Mouse (Mus musculus) gastrocnemius, adult 8-10 months (tissue): ENCODE measurements around the gene Guca2b. TPM values are rescaled to one million over a fixed set of nuclear protein-coding genes. Genes with fewer than 3 reads are reported as not detected.
"Not testable (repeated sequence)": the region's sequence is repeated elsewhere in the genome, so short reads cannot be mapped to it uniquely, and the experiment has no call there.

Source experiments
- DNase-seq, 2 experiments: peaks; one replicate each; pipeline ENCODE4 v3.0.0; 2022; ENCODE audit warnings: low spot score in 2 of 2
- total RNA-seq, 4 experiments: library from RNA; stranded (reverse); gene quantifications; 2 replicates each; pipeline ENCODE4 v1.2.4; 2022

The Guca2b gene
- total RNA-seq, 4 experiments from 2014 or later: not detected

DNA sequence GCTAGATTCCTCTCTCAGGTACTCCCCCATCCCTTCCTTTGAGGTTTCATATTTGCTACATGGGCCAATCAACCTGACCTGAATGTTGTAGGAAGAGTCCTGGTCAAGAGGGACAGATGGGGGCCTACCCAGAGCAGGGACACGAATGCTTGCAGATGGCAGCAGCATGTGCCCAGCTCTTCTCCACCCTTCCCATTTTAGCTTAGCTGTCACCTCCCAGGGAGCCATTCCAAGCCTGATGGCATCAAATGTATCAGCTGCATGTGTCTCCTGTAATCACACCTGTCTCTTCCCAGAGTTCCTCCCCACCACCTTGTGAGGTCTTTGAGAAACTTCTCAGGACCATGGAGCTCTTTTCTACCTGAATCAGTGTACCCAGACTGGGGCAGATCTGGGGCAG lies 1.7 kb downstream of the Guca2b start:
- DNase-seq: no peak

DNA sequence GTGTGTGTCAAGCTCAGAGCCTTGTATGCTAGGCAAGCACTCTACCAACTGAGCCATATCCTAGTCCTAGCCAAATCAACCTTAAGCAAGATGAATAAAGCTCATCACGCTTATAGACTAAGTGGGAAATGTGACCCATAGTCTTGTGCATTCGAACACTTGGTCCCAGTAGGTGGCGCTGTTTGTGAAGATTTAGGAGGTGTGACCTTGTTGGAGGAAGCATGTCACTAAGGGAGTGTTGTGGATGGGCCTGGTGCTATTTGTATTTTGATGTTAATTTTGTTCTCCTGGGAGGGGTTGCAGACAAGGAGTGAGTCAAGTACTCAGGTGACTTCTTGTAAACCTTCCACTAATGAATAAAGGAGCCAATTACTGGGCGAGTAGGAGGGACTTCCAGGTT lies 16.1 kb downstream of the Guca2b start:
- DNase-seq: no peak

DNA sequence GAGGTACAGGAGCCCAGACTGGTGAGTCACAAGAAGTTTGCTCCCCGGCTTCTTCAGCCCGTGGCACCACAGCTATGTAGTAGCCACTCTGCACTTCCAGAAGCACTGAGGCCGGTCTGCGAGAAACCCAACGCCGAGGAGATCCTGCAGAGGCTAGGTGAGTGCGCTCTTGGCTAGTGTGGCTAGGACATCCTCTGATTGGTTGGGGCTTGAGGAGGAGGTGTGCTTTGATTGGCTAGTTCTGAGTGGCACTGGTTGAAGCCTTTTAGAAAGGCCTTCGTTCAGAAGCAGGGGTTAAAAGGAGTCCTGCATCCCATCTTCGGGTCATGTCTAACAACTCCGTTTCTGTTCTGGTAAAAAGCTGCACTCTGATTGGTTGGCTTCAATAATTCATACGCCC lies 20.1 kb downstream of the Guca2b start:
- DNase-seq: no peak

DNA sequence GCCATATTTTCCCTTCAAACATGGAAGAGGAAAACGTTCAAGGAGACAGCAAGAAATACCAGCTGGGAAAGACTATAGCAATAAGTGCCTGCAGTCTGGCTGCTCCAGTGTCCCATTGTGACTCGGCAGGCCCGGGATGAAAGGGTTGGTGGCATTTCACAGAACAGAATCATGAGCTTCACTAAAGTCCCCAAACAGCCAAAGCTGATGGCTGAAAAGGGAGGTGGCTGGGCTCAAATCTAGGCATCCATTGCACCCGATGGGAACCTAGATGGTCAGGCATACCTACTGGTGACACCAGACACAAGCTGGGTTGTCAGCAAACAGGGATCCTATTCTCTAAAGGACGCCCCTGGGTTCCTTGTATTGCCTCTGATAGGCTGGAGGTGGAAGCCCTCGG lies 20.8 kb downstream of the Guca2b start:
- DNase-seq: no peak

DNA sequence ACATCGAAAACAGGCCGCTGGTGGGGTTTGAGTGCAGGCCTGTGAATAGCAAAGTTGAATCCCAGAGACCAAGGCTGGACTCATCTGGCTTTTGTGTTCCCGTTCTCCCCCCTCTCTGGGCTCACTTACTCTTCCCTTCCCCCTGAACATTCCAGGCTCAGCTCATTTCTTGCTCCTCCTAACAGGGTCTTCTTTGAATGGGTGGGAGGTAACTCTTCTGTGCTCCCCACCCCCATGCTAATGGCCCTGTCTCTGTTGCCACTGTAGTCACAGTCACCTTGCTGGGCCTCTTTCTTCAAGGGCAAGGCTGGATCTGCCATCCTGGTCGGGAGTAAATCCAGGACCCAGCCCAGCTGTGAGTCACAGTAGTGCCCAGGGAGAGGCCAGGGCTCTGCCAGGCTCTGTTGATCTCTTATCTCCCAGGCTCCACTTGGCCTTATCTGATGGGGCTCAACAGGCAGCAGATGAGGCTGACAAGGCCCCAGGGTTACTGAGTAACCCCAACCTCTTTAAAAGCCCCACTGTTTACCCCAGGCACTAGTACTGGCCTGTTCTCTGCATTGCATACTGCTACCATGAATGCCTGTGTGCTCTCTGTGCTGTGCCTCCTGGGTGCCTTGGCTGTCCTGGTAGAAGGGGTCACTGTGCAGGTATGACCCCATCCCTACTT lies 21.4 kb downstream of the Guca2b start, which contains the start of gene Guca2a:
Gene Guca2a (plus strand): TSS at position 529 of the 670 bp plus-strand sequence.
- no peak for DNase-seq

DNA sequence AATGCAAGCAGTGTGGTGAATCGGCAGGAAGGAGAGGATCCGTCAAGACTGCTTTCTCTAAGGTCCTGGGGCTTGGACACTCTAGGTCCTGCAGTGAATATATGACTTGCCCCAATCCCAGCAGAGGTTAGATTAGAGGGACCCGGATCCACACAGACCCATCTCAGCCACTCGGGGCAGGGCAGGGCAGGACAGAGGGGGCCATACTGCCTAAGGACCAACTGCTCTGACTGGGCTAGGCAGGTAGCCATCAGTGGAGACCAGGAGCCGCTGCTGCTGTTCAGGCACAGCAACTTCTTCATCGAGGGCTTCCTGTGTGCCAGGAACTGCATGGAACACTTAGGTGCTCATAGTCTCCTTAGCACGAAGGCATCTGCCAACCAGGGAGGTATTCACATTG lies 22.0 kb downstream of the Guca2b start:
- no peak for DNase-seq

DNA sequence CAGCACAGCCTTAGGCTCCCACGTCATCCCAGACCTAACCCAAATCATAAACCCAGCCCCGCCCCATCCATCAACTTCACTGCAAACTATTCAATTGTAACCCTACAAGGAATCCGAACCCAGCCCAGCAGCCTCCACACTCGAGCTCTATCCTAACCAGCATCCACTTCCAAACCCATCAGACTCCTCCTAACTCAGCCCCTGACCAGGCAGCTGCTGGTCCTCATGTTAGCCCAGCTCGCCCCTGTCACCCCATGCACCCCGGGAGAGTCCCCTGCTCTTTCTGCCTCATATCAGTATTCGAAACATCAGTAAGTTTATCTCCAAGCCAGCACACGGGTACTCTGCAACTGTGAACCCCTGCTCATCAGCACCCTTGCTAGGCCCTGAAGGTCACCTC lies 23.1 kb downstream of the Guca2b start:
- DNase-seq: no peak

DNA sequence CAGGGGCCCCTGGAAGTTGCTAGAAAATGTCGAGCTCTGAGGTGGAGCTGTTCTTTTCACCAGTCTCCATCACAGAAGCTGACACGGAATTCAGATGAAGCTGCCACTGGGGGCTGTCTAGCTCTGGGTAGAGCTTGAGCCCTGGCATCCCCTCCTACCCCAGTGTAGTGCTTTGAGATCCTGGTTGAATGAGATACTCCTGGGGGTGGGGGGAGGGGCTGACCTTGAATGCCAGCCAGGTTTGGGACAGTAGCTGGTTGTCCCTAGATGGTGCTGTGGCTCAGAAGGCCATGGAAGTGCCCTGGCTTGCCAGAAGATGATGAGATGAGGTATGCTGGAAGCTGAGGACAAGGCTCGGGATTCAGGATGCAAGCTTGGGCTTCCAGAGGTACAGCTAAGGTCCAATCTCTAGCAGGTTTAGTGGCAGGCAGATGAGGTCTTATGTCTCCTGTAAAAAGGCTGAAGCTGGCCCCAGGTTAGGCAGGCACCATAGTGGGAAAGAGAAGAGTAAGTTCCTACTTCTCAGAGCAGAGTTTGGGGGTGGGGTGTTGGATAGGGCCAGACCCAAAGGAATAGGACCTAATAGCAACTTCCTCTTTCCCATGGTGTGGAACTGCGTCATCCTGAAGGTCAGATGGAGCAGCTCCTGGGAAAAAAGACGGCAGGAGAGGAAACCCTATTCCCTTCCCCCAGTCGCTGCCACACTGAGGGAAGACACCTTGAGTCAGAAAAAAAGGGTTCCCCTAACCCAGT lies 23.7 kb downstream of the Guca2b start:
- no peak for DNase-seq

DNA sequence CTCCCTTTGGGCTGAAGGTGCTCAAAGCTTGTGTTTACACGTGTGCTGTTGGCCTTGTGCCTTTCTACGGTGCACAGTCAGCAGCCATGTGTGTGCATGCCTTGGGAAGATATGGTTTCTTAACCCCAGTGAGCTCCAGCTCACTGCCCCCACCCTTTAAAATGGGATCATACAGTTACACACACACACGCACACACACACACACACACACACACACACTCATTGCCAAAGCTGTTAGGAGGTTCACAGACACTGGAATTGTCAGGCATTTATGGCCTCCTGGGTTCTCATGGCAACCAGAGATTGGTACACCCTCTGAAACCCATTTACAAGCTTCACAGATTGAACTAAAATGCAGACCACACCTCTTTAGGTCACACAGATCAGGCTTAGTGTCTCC lies 24.8 kb downstream of the Guca2b start:
- no peak for DNase-seq

DNA sequence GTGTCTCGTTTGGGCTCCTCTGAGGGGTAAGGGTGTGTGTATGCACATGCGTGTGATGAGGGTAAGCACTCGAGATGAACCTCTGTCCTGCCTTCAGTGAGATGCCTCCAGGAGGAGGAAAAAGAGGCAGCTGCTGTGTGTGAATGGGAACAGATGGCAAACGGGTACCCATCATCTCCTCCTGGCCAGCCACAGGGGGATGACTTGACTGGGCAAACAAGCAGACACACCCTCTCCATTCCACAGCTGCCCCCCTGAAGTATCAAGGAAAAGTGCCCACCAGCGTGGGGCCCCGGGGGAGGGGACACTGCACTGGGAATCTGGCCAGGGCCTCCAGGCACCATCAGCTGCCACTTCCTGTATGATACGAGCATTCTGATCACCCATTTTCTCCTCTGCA lies 25.4 kb downstream of the Guca2b start:
- DNase-seq: no peak

DNA sequence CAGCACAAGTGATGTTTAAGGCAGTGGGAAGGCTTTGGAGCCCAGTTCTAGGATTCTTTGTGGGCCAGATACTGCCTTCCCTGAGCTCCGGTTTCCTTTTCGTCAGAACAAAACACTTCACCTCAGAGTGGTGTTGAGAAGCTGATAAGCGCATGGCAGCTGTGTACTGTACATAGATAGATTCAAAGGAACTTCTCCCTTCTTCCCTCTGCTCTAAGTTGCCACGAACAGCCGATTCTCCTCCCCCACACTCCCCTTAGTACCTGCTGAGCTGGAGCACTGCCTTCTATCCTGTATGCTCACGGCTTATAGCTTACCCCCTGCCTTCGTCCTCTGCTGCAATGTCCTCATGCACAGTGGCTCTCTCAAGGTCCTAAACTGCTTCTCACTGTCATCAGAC lies 26.0 kb downstream of the Guca2b start:
- no peak for DNase-seq

DNA sequence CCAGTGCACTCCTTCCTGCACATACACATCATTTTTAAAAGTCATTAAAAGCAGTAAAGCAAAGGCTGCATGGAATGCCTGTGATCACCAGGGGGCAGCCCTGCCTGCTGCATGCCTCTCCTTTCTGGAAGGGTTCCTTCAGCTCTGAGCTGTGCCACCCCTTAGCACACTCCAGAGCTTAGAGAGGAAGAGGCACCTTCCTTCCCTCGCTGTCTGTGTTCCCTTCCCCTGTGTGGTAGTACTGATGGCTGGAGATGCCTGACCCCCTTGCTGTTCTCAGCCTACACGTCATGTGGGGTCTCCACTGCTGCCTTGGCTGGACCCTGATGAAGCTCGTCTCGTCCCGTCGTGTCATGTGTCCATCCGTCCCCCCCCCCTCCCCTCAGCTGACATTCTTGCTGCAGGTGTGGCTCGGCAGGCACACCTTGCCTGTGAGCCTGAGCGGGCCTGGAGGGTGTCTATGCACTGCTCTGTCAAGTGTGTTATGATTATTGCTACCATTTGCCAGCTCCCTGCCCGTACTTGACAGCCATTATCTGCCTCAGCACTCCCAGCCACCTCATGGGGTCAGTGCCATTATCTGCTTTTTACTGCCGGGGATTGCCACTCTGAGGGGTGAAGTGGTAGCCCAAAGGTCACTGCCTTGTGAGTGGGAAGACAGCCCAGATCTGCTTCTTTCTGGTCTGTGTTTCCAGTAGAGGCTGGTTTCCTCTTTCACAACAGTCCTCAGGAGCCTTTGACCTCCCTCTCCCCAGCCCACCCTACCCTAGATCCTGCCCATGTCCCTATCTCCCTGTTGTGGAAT lies 27.4 kb downstream of the Guca2b start:
- no peak for DNase-seq

DNA sequence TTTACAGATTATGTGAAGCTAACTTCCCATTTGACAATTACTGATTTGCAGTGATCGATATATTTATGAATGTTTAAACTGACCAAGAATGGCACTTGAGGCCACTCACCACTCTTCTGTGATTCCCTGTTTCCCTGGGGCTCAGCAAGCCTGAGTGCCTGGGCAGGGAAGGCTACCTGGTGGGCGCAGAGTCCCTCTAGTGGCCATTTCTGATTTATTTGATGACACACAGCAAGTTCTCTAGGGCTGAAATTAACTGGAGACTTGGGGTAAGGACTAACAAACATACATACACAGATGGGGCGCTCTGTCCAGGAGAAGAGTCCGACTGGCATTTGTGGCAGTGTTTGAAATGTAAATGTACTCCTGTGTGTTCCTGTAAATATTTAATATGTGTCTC lies 30.4 kb downstream of the Guca2b start:
- not testable (repeated sequence) for DNase-seq

DNA sequence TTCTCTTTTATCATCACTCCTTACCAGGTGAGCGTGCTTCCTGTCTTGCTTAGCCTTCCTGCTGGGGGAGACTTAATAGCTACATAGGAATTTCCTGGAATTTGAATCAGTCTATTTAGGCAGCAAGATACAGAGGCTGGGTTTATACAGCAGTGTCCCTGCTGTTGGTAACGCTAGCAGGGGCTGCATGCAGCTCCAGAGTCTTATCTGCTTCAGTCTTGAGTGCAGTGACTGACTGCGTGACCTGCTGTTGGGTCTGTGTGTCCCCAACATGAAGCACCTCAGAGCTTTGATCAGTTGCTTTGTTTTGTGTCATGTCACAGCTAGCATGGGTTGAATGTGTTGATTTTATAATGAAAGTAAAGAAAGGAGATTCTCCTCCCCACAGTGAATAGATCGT lies 31.4 kb downstream of the Guca2b start:
- no peak for DNase-seq

DNA sequence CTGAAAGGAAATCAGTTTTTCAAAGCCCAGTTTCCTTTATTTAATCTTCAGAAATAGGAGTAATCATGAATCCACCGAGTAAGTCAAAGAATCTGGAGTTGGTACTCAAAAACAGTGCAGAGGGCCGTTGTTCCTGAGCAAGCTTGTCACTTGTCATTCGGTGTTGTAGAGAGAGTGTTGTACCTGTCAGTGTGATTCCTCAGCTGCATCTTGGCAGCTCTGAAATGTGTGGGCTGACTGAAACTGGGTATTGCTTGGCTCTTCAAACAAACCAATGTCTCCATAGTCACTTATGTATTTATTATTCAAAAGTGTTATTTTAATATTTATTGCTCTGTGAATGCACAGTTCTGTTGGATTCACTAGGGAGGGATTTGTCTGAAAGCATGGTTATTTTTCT lies 31.9 kb downstream of the Guca2b start:
- DNase-seq: no peak

DNA sequence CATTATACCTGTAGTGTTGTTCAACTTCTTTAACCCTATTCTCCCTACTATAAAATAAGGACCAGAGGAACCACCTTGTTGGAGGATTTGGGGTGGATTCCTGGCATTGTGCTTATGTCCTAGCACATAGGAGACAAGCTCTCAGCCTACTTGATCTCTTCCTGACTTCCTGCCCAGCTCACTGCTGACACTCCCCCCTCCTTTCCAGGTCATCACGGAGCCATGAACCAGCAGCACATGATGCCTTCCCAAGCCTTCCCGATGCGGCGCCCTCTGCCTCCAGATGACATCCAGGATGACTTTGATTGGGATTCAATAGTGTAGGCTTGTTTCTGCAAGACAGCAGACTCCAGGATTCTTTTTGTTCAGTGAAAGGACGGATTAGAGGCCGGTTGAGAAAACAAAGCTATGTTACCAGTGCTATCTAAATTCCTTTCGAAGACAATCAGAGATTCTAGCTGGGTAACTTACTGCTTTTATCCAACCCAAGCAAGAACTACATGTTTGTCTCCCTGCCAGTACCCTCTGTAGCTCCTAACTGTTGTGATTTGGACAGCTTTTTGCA lies 32.6 kb downstream of the Guca2b start:
- DNase-seq: no peak

DNA sequence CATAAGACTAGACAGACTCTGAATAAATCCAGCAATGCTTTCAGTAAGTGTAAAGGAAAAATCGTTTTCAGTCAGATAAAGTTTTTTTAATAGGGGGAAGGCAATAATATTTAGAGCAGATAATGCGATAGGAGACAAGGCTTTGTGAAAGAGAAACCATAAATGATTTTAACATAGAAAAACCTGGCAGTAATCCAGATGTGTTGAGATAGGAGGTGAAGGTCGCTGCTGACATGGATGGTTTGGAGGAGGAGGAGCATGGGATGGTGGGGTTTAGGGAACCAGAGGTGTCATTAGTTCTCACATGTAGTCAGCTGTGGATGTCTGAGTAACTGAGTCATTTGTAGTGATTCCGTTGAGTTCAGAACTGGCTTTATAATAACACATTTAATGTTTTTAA lies 44.0 kb downstream of the Guca2b start:
- no peak for DNase-seq

DNA sequence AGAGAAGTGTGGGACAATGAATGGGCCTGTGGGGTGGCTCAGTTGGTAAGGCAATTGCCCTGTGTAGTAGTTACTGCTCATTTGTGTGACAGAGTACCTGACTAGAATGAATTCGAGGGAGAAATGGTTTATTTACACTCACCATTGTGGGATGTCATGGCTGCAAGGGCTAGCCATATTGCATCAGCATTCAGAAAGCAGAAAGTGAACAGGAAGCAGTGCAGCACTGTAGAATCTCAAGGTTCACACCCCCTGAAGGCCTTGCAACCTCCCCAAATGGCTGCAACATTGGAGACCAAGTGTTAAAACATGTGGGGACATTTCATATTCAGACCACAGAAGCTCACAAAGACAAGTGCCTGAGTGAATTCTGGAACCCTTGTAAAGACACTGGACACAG lies 44.7 kb downstream of the Guca2b start:
- DNase-seq: no peak

DNA sequence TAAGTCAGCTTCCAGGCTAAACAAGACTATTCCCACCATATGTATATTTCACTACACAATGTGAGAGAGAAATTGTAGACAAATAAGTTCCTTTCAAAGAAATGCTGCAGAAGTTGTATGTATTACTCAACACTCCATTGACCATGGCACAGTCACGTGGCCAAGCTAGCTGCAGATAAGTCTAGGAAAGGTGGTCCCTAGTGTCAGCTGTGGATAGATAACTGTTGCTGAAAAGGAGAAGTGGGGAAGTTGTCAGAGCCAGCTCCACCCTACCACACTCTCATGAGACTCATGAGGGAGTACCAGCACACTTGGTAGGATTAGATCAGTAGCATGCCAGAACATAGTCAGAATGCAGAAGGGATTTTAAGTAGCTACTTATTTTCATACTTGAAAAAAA lies 49.3 kb downstream of the Guca2b start:
- no peak for DNase-seq
